Mouse (Mus musculus): ENCODE measurements around the gene Cd59b. TPM values are rescaled to one million over a fixed set of nuclear protein-coding genes. Genes with fewer than 3 reads are reported as not detected.
"Not testable (repeated sequence)": the region's sequence is repeated elsewhere in the genome, so short reads cannot be mapped to it uniquely, and the experiment has no call there.

The Cd59b gene
- total RNA-seq, 2 experiments from 2014 or later, result 1.7 to 2.7 TPM

- DNase-seq, result no peak
- intact Hi-C loops (cut with DNase I), result no loop called here
Measured at GRCm38 (mm10) chr2:104060996-104061395, 8.7 kb upstream of the Cd59b start.

DNA sequence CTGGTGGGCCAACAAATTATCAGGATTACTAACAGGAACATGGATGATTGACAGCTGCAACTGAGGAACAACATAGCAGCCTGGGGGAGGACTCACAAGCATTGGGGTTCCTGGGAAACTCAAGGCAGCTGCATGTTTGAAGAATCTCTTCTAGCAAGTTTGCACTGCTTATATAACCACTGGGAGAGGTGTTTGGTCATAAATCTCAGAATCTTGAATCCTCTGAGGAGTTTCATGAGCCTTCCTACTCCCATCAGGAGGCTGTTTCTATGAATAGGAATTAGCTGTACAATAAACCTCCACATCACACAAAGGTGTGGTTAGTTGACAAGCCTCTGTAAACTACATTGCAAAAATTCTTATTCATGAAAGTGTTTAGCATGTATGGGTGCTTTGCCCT is 7.0 kb upstream of the Cd59b start:
- intact Hi-C loops (cut with DNase I), result no loop called here
- DNase-seq, result no peak

GRCm38 (mm10) chr2:104064152-104064551 is 5.5 kb upstream of the Cd59b start:
- intact Hi-C loops (cut with DNase I), result no loop called here

DNA sequence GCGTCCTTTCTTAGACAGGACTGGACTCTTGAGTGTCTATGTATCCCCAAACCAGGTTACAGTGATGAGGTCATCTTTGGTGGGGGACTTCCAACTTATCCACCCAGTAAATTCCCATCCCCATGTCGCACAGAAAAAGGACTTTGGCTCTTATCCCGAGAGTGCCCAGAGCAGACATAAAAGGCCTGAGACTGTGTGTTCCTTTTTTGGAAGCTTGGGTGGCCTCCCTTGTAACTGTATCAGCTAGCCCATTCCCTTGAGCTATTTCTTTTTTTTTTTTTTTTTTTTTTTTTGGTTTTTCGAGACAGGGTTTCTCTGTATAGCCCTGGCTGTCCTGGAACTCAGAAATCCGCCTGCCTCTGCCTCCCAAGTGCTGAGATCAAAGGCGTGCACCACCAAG is 4.1 kb upstream of the Cd59b start, which contains the start of gene Gm10912:
Gene Gm10912, plus strand, starts transcription at position 301 of the 400 bp plus-strand sequence.
- intact Hi-C loops (cut with DNase I), result not testable (repeated sequence)

More at GRCm38 (mm10) chr2:104064152-104064551, 5.5 kb upstream of the Cd59b start:
- no peak for DNase-seq

DNA sequence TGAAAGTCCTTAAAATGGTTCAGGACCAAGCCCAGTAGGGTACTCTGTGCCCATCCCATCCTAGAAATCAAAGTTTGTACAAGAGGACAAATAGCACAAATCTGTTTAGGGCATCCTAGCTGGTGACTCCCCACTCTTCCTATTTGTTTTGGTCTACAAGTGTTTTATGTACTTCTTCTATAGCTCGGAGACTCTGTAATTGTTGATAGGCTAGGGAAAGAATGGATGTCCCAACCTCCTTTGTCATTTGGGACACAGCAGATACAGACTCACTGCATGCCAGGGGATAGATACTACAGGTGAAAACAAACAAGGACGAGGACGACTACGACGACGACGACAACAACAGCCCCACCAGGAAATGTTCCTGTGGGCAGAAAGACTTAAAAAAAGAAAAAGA is 1.2 kb upstream of the Cd59b start, which contains the start of gene Gm10799:
Gene Gm10799, minus strand, starts transcription at position 101 of the 400 bp plus-strand sequence.
- DNase-seq, result not testable (repeated sequence)
- intact Hi-C loops (cut with DNase I), result loop anchor here (1.0 kb wide), 1 partner anchor 27 kb away; the partner anchor contains the start of gene Cd59a

More for the DNA sequence above, 4.1 kb upstream of the Cd59b start, which contains the start of gene Gm10912:
- DNase-seq, result not testable (repeated sequence)

DNA sequence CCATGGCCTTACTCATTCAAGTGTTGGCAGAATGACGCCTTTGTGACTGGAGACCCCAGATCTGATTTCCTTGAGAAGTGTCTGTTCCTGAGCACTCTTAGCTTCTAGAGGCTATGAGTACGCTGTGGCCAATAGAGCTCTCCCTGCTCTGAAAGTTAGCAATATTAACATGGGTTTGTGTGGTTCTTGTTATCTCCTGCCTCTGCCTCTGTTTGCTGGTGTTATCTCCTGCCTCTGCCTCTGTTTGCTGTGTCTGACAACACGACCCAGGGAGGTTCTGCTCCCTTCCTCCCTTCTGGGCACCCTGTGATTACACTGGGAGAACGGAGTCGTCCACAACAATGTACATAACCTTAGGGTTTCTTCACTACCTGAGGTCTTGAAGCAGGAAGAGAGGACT is 8.6 kb downstream of the Cd59b start:
- intact Hi-C loops (cut with DNase I); DNase-seq: not testable (repeated sequence)

- intact Hi-C loops (cut with DNase I); DNase-seq: not testable (repeated sequence)
Measured at GRCm38 (mm10) chr2:104081436-104082050, 11.9 kb downstream of the Cd59b start.

DNA sequence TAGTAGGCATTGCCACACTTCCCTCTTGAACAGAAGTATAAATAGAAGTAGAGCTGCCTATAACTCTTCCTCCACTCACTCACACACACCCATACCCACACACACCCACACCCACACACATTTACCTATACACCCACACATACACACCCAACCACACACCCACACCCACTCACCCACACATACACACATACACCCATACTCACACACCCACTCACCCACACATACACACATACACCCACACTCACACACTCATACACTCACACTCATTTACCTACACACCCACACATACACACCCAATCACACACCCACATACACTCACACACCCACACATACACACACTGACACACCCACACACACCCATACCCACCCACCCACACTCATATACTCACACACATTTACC is 12.8 kb downstream of the Cd59b start:
- intact Hi-C loops (cut with DNase I), result no loop called here

GRCm38 (mm10) chr2:104084027-104084426 is 14.4 kb downstream of the Cd59b start:
- DNase-seq; intact Hi-C loops (cut with DNase I): not testable (repeated sequence)

More for the DNA sequence above, 12.8 kb downstream of the Cd59b start:
- DNase-seq, result no peak

DNA sequence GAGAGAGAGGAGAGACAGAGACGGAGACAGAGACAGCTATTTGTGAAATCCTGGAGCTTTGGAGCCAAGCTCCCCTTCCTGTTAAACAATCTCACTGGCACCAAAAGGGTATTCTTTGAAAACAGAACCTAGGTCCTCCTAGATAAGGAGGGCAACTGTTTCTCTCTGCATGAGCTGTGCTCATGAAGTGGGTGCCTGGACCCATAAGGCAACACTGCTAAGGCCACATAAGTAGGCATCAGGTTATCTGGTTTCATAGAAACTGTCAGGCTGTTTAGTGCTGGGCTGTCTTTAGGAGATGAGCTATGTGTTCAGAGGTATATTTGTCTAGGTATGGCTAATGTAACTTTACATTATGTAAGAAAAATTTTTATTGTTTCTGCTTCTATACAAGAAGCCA is 17.9 kb downstream of the Cd59b start:
- DNase-seq; intact Hi-C loops (cut with DNase I): not testable (repeated sequence)

DNA sequence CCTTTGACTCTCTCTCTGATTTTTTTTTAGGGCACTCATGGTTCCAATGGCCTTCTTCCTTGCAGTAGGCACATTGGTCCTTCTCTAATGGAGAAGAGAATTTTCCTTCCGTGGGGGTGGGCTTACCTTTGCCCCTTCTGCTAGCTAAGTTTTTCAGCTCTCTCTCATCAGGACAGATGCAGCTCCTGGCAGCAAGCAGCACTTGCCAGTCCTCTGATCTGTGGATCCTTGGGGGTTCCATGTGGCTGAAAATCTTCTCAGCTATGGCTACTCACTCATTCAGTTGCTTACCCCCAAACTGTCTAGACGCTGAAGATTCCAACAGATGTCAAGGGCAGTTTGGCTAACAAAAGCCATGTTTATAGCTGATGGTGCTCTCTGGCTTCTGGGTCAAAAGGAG is 23.7 kb downstream of the Cd59b start:
- DNase-seq, result no peak
- intact Hi-C loops (cut with DNase I), result loop anchor here (10.0 kb wide), 1 partner anchor 59 kb away; no protein-coding TSS in a partner anchor

GRCm38 (mm10) chr2:104095741-104096213 is 26.1 kb downstream of the Cd59b start, which contains the start of gene Cd59a:
Gene Cd59a (plus strand): TSS chr2:104095801.
- intact Hi-C loops (cut with DNase I), result loop anchor here (1.0 to 10.0 kb wide), 2 partner anchors 27 to 61 kb away; partner anchors contain the start of gene Gm10799
- peak; percentile 74 to 87 for DNase-seq

DNA sequence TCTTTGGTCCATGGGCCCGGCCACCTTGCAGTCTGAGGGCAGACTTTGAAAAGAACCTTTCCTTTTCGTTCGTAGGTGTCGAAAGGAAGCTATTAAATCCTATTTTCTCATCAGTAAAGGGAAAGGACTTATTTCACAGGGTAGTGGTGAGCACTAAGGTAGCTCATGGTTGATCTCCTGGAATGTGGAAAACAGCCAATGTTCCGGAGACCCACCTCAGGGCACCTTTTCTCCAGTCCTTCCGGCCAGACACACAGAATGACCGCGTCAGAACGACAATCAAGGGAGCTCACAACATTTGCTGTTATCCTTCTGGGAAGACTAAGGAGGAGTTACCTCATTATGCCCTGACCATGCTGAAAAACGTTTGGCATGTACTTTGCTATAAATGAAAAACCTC is 26.6 kb downstream of the Cd59b start:
- DNase-seq, result no peak
- intact Hi-C loops (cut with DNase I), result loop anchor here (10.0 kb wide), 1 partner anchor 61 kb away; no protein-coding TSS in a partner anchor

DNA sequence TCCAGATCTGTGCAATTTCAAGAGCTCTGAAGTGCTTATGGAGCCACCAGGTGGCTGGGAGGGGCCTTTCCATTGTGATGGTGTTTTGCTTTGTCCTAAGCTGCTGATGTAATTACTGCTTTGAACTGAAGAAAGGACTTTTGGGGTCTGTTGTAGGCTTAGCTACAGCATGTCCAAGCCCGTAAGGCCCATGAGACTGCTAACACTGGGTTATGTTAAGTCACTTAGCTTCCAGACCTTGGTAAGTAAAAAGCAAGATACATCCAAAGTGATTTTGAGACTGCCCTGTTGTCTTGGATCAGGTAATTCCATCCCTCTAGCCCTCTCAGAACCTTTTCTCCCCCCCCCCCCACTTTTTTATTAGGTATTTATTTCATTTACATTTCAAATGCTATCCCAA is 27.1 kb downstream of the Cd59b start:
- not testable (repeated sequence) for DNase-seq
- intact Hi-C loops (cut with DNase I), result loop anchor here (10.0 kb wide), 1 partner anchor 62 kb away; no protein-coding TSS in a partner anchor

DNA sequence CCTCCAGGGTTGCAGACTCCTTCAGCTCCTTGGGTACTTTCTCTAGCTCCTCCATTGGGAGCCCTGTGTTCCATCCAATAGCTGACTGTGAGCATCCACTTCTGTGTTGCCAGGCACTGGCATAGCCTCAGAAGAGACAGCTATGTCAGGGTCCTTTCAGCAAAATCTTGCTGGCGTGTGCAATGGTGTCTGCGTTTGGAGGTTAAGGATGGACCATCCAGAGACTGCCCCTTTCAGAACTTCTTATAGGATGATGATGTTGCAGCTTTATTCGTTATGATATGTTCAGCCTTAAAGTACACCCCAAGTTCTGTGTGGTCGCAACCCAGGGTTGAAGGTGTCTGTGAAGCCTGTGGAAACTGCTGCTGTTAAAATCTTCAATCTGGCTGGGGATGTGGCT is 27.7 kb downstream of the Cd59b start:
- intact Hi-C loops (cut with DNase I), result loop anchor here (10.0 kb wide), 1 partner anchor 63 kb away; no protein-coding TSS in a partner anchor
- not testable (repeated sequence) for DNase-seq

DNA sequence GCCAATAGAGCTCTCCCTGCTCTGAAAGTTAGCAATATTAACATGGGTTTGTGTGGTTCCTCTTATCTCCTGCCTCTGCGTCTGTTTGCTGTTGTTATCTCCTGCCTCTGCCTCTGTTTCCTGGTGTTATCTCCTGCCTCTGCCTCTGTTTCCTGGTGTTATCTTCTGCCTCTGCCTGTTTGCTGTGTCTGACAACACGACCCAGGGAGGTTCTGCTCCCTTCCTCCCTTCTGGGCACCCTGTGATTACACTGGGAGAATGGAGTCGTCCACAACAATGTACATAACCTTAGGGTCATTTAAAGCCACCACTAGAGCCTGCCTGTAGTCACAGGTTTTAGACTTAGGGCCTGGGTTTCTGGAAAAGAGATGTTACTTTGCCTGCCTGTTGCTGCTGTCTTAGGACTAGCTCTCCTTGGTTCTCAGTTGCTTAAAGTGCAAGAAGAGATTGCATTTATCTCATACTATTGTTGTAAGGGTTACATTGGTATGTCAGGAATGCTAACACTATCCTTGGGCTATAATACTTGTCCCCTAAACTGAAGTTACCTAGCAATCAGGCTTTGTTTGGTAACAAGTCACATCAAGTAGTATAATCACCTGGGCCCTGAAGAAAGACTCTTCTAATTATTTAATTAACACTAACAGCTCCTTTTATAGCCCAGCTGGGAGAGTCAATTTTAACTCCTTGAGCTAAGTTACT is 29.0 kb downstream of the Cd59b start:
- DNase-seq, result no peak
- intact Hi-C loops (cut with DNase I), result loop anchor here (10.0 kb wide), 1 partner anchor 64 kb away; no protein-coding TSS in a partner anchor

DNA sequence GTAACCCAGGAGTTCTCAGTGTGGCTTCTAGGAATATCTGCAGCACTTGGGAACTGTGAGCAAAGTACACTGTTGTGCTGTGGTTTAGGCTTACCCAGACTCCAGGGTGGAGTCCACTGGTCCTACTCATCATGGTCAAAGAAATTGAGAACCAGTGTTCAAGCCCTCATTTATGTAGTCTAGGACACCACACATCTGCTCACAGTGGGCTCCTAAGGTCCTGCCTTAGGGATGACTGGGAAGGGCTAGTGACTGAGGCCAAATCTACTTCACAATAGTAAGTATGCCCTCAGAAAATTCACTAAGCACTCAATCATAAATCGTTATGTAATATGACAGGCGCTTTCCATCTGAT is 29.6 kb downstream of the Cd59b start:
- intact Hi-C loops (cut with DNase I), result loop anchor here (10.0 kb wide), 1 partner anchor 64 kb away; no protein-coding TSS in a partner anchor
- no peak for DNase-seq

- DNase-seq, result no peak
- intact Hi-C loops (cut with DNase I), result loop anchor here (10.0 kb wide), 1 partner anchor 65 kb away; no protein-coding TSS in a partner anchor
Measured at GRCm38 (mm10) chr2:104099946-104100345, 30.3 kb downstream of the Cd59b start.

DNA sequence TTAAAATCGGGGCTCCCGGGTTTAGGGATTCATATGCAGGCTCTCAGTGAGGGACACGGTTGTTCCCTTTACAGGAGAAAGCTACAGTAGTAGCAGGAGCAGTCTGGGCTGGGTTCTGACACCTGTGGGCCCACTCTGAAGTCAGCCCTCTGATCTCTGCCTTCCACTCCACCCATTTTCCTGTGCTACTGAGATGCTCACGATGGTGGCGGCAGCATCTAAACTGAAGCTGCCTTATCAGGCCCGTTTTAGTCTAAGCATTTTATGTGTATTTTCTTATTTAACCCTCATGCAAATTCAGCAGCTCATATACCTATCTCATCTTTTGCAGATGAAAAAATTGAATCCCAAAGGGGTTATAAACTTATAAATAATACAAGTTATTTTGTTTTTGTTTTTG is 35.2 kb downstream of the Cd59b start:
- no peak for DNase-seq
- intact Hi-C loops (cut with DNase I), result no loop called here

DNA sequence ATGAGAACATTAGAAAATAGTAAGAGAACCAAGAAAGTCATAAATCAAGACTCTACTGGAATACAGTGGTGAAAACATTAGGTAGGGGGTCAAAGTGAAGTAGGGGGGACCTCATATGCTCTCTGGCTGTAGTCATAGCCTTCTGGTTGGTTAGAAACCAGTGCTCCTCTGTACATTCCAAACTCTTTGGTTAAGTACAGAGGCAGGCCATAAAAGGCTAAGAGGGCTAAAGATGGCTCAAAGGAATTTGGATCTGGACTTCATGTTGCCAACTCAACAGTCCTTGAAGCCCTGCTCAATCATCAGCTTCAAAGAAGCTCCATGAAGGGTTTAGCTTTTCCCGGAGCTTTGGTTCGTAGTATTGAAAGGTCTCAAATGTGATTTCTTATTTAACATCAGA is 39.4 kb downstream of the Cd59b start:
- intact Hi-C loops (cut with DNase I); DNase-seq: not testable (repeated sequence)

GRCm38 (mm10) chr2:104109528-104109927 is 39.9 kb downstream of the Cd59b start:
- no peak for DNase-seq
- intact Hi-C loops (cut with DNase I), result no loop called here

All from heart, postnatal 14 days (tissue).